Mouse (Mus musculus) neutrophil, adult 5-6 weeks (primary cell): ENCODE data around the gene Hck. TPM values are rescaled to one million over a fixed set of nuclear protein-coding genes. Genes with fewer than 3 reads are reported as not detected.

Experiments
- ATAC-seq: fragments of 151-379, 151-347 bp; 2 replicates; pipeline ENCODE4 v1.8.0; 2017; ENCODE audit warnings: mild to moderate bottlenecking, moderate TSS enrichment; ENCODE audit not compliant: insufficient number of reproducible peaks, poor library complexity, low FRiP score, severe bottlenecking; ENCODE audit errors: extremely low read depth
- total RNA-seq: library from RNA; stranded (forward); fragments of 200-1000 nt; gene quantifications from 2 replicates; pipeline ENCODE4 v1.2.3, GENCODE M21; 2017

Gene Hck
- total RNA-seq, 1 experiment from 2014 or later = 289 TPM

DNA sequence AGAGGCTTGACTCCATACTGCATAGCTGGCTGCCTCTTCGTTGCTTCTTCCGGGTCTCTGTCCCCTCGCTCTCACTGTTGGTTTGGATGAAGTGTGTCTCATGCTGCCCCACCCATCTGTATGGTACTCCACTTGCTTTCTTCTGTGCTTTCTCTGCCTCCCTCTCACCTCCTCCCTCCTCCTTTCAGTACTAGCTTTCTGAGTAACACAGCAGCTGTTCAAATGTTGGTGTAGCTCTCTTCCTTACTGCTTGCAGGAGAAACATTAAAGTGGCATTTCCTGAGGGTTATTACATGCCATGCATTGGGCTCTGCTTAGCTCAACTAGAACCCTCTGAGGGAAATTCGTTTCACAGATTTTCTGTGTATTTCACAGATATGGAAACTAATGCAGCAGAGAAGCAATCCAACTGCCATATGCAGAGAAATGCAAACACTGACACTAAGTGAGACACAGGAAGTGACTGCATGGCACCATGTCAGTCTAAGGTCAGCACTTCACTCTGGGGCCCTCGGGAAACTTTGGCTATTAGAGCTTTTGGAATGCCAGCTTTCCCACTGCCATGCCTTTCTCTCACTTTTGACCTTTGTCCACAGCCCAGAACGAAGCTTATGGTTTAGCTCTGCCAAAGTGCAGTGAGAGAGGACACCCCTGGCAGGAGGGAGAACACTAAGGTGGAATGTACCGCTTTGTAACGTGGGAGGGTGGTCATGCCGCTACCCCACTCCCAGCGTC is 71.0 kb downstream of the Hck start:
- ATAC-seq = no peak

- no peak for ATAC-seq
These were observed 71.7 kb downstream of the Hck start for GRCm38 (mm10) chr2:153179961-153180360.

- ATAC-seq = no peak
These were observed 77.9 kb downstream of the Hck start for GRCm38 (mm10) chr2:153186176-153186591.

DNA sequence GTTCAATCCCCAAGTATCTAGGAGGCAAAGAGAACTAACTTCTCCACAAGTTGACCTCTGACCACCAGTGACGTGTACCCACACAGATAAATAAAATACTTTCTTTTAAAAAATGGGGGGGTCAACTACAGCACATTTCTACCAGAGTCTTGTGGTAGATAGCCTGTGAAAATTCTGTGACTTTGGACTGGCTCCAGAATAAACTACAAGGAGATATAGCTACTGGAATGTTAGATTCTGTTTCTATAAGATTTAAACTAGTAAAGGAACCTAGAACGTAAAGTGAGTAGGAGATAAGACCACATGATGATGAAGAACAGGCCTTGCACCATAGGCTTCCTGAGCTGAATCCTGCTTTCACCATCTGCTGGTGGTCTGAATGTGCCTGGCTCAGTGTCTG is 79.6 kb downstream of the Hck start:
- no peak for ATAC-seq

DNA sequence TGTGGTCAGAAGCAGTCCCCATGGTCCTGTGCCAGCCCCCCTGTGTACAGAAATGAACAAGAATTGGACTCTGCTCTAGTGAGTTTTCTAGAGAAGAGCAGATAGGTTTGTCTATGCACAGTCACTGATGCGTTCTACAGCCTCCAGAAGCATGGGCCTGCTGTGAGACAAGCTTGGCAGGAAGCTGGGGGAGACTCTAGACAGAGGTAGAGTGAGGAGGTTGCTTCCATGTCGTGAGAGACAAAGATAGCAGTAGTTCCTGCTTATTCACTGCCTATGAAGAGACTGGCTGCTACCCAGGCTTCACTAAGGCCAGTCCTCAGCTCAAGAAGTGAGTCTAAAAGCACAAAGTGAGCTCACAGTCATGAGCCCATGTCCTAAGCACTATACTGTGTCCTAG is 83.0 kb downstream of the Hck start:
- no peak for ATAC-seq

DNA sequence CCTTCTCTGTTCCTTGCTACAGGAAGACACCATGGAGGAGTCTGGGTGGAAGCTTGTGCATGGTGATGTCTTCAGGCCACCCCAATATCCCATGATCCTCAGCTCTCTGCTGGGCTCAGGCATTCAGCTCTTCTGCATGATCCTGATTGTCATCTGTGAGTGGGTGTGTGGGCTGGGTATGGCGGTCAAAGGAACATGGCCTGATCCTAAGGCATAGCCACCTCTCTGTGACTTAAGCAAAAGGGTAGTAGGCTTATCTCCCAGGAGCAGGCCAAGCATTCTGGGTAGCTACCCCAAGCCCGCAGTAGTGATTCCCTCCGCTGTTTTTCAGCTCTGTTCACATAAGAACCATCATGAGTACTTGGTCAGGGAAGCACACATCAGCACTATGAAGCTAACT is 86.0 kb downstream of the Hck start:
- no peak for ATAC-seq

DNA sequence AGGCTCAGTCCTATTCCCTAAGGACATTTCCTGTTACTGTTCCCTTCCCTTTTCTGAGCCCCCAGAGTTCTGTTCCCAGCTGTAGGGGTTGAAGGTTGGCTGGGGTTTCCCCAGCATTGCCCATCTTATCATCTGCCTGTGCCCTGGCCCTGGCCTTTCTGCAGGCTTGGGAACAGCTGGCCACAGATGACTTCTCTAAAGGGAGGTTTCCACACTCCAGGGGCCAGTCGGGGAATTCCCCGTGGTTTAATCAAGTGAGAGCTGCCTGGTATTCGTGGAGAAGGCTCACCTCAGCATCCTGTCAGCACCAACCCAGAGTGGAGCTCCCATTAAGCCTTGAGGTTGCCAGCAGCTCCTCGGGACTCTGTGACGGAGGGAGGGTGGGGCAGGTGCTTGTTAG is 90.2 kb downstream of the Hck start:
- no peak for ATAC-seq

GRCm38 (mm10) chr2:153199114-153199513 is 90.8 kb downstream of the Hck start:
- 0 out of 2 replicates have a peak, but pooled peaks have one; percentile 13 for ATAC-seq

Other genes starting within 250 kb of the Hck start
- gene Mylk2, start 197.1 kb upstream of the Hck start, total RNA-seq = not detected in 2 replicates
- gene Foxs1, start 175.3 kb upstream of the Hck start, total RNA-seq = not detected in 2 replicates
- not detected in 2 replicates for gene Dusp15, start 156.8 kb upstream of the Hck start, total RNA-seq
- not detected in 2 replicates for gene Ttll9, start 146.0 kb upstream of the Hck start, total RNA-seq
- 53.9 and 54.3 TPM in 2 replicates for gene Pdrg1, start 93.0 kb upstream of the Hck start, total RNA-seq
- not detected in 2 replicates for gene Xkr7, start 76.6 kb upstream of the Hck start, total RNA-seq
- gene Ccm2l, start 42.5 kb upstream of the Hck start, total RNA-seq = not detected in 2 replicates
- 44.8 and 59.6 TPM in 2 replicates for gene Tm9sf4, start 52.8 kb downstream of the Hck start, total RNA-seq
- 7.7 and 8.5 TPM in 2 replicates for gene Tspyl3, start 117.0 kb downstream of the Hck start, total RNA-seq
- gene Plagl2, start 133.0 kb downstream of the Hck start, total RNA-seq = 7.0 and 8.0 TPM in 2 replicates
- gene Pofut1, start 133.1 kb downstream of the Hck start, total RNA-seq = 19.2 and 20.0 TPM in 2 replicates
- 44.6 and 51.1 TPM in 2 replicates for gene Kif3b, start 182.9 kb downstream of the Hck start, total RNA-seq
- 66.5 and 68.7 TPM in 2 replicates for gene Asxl1, start 237.4 kb downstream of the Hck start, total RNA-seq